Mouse (Mus musculus): Measurements from ENCODE around the gene Appl1.

DNA sequence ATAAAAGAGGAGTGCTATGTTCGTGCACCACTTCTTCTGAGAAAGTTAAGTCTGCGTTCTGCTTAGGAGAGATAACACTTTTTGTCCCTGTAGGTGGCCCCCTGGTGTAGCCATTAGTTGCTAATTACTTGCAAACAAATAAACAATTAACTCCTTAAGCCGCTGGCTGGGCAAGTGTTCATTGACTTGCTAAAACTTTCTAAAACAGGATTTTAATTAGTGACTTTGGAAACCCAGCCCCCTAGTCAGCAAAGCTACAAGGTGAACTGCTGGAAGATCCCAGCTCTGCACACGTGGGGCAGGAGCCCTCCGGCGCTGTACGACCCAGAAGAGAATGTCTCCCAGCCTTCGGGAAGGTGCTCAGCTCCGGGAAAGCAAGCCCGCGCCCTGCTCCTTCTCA is 29.4 kb upstream of the Appl1 start:
- no peak for TF ChIP-seq CTCF (conservative IDR thresholded peaks at IDR 0.05; ENCODE audit: low read length)
- TF ChIP-seq POU5F1 (IDR thresholded peaks at IDR 0.05; ENCODE audit: borderline replicate concordance, low read length): no peak

All from E14TG2a.4 (cell line).